Mouse (Mus musculus) ES-E14 (cell line): ENCODE data around the gene Wdr83os. TPM values are rescaled to one million over a fixed set of nuclear protein-coding genes. Genes with fewer than 3 reads are reported as not detected.

Source experiments
- DNase-seq: peaks from one replicate; pipeline ENCODE4 v3.0.0-alpha.2; 2013; ENCODE audit warnings: low read depth, low spot score
- H3K27ac ChIP-seq: 2 replicates; pipeline ENCODE4 v1.5.1; 2012; ENCODE audit warnings: low read depth, mild to moderate bottlenecking, low read length, moderate library complexity, mixed read lengths; ENCODE audit not compliant: poor library complexity, insufficient read depth, severe bottlenecking
- H3K36me3 ChIP-seq: 2 replicates; pipeline ENCODE4 v1.6.1; 2012; ENCODE audit warnings: mild to moderate bottlenecking, low read length, moderate library complexity, mixed read lengths; ENCODE audit not compliant: control insufficient read depth, poor library complexity, insufficient read depth, severe bottlenecking
- H3K4me1 ChIP-seq, 2 experiments: fragments of 150-350 bp in 1 of 2; sonication (generic) in 1 of 2; 2 replicates each; pipeline ENCODE4 v1.6.1; 2012; ENCODE audit warnings: low read length in 2 of 2, mild to moderate bottlenecking in 1 of 2, mixed read lengths in 1 of 2; ENCODE audit not compliant: control insufficient read depth in 2 of 2, insufficient read depth in 2 of 2, poor library complexity in 1 of 2
- H3K4me3 ChIP-seq, 2 experiments: fragments of 150-350 bp in 1 of 2; sonication (generic) in 1 of 2; 2 replicates each; pipeline ENCODE4 v1.5.1; 2012; ENCODE audit warnings: low read length in 2 of 2, low read depth in 1 of 2, mild to moderate bottlenecking in 1 of 2, mixed read lengths in 1 of 2; ENCODE audit not compliant: insufficient read depth in 1 of 2, poor library complexity in 1 of 2, severe bottlenecking in 1 of 2
- H3K9ac ChIP-seq: 2 replicates; pipeline ENCODE4 v1.6.1; 2012; ENCODE audit warnings: low read depth, mild to moderate bottlenecking, low read length, mixed read lengths; ENCODE audit not compliant: poor library complexity, insufficient read depth, severe bottlenecking
- H3K9me3 ChIP-seq: fragments of 150-350 bp; sonication (generic); 2 replicates; pipeline ENCODE4 v1.6.1; 2012; ENCODE audit warnings: low read depth, mild to moderate bottlenecking, low read length; ENCODE audit not compliant: control insufficient read depth, insufficient read depth
- CHD2 ChIP-seq: IDR thresholded peaks from 2 replicates; pipeline ENCODE4 v1.6.1; 2014; ENCODE audit warnings: mild to moderate bottlenecking, low read depth, low read length, inconsistent platforms
- HCFC1 ChIP-seq: IDR thresholded peaks from 2 replicates; pipeline ENCODE4 v1.6.1; 2012; ENCODE audit warnings: low read length, inconsistent platforms, borderline replicate concordance; ENCODE audit not compliant: insufficient read depth
- MAFK ChIP-seq: IDR thresholded peaks from 2 replicates; pipeline ENCODE4 v1.6.1; 2014; ENCODE audit warnings: mild to moderate bottlenecking, low read depth, low read length, inconsistent platforms; ENCODE audit not compliant: insufficient read depth
- ZC3H11A ChIP-seq: IDR thresholded peaks from 2 replicates; pipeline ENCODE4 v1.6.1; 2012; ENCODE audit warnings: low read depth, mild to moderate bottlenecking, inconsistent platforms, low read length, borderline replicate concordance
- ZNF384 ChIP-seq: IDR thresholded peaks from 2 replicates; pipeline ENCODE4 v1.6.1; 2012; ENCODE audit warnings: low read depth, low read length, inconsistent platforms
- in situ Hi-C, 2 experiments: fragments of 600-800 bp; cut with MboI; formaldehyde crosslinking; loops; one replicate each; pipeline ENCODE4 v1.15.1; 2025; ENCODE audit warnings: low sequenced_read_pairs in 2 of 2, inconsistent platforms in 1 of 2; ENCODE audit not compliant: unreplicated experiment in 2 of 2
- total RNA-seq: library from RNA; depleted of rRNA; stranded (reverse); fragments of 300-350 nt; gene quantifications from 2 replicates; pipeline ENCODE4 v1.2.3, GENCODE M21; 2012; rRNA removed

Wdr83os gene
- total RNA-seq, result 24.9 and 27.6 TPM in 2 replicates

DNA sequence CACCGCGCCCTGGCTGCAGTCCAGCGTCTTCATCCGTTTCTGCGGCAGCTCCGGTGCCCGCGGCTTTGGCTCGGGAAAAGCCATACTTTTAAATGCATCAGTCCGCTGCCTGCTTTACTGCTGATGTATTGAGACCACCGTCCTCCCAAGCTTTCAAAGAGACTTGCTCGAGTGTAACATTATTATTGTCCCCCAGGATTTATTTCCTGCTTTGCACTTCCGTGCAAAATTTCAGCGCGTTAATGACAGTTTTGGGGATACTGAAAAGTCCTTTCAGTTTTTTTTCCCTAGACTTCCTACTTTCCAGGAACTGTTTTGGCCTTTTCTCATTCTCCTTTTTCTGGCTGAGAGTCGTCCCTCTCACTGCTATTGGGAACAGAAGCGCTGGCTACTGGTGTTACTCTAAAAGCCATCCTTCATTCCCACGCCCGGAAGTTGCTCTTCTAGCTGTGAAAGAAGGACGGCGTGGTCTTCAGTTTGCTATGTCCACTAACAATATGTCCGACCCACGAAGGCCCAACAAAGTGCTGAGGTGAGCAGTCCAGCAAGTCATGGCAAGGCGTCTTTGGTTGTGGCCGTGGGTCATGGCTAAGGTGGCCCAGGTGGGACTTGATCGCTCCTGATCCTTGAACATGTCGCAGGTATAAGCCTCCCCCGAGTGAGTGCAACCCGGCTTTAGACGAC, at the start of gene Wdr83os:
TSS of gene Wdr83os (plus strand) at position 209 of the 684 bp plus-strand sequence.
- in situ Hi-C loops, result no loop called here
- DNase-seq, result peak; percentile 55

DNA sequence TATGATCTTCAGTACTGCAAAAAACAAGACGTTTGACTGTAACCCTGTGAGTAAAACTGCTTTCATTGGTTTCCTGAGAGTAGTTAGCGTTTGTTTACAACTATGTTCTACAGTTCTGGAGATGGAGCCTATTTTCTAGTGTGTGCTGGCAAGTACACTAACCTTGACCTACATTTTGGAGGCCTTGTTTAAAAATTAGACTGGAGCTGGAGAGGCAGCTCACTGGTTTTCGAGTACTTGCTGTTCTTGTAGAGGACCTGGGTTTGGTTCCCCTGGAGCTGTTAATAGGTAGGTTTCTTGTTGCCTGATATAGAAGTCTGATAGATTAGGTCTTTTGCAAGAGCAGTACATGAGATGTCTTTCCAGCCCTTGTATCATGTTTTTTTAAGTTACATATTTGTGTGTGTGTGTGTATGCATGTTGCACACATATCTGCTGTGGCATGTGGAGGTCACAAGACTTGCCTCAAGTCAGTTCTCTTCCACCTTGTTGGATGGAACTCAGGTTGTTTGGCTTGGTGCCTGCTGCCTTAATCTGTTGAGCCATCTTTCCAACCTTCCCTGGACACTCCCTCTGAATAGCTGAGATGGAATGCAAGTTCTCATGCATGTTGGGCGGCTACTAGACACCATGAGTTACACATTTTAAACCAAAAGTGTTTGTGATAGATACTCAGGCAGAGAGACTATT, 47.8 kb upstream of the Wdr83os start:
- peaks cover 27% of the 10 kb centered on the region for H3K36me3 ChIP-seq

More for the DNA sequence above, at the start of gene Wdr83os:
- Histone ChIP-seq H3K4me1 (peaks cover 2 to 11% of the 10 kb centered on the region in 2 experiments; a peak in 3 of 4 replicates), H3K4me3 (peak within 1 kb of the TSS; percentile 90 to 91), H3K27ac (no peak within 1 kb of the TSS; the same call in 1 of the 2 replicates), H3K9ac (peak within 1 kb of the TSS; percentile 88), H3K9me3 (no peaks in the 10 kb centered on the region), H3K36me3 (peaks cover 9% of the 10 kb centered on the region; the same call in 1 of the 2 replicates)
- TF ChIP-seq CHD2 (0 out of 2 replicates have a peak, but pooled peaks have one; percentile 23), HCFC1 (peak; percentile 79), MAFK (no peak), ZC3H11A (0 out of 2 replicates have a peak, but pooled peaks have one; percentile 4), ZNF384 (no peak)

DNA sequence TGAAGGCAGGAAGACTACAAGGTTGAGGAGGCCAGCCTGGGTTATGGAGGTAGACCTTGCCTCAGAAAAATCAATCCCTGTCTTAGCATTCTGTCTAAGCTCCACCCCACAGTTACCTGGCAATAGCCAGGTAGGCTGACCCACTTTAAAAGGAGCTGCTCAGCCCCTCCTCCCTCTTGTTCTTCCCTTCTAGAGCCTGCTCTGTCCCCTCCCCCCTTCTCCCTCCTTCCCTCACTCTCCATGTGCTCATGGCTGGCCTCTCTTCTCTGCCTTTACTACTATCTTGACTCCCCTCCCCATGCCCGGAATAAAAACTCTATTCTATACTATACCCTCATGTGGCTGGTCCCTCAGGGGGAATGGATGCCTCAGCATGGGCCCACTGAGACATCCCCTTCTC, 46.7 kb upstream of the Wdr83os start:
- Histone ChIP-seq H3K9me3 (no peaks in the 10 kb centered on the region), H3K4me3 (peak overlapping the region in 1 of 2 experiments; percentile 47; a peak in 1 of 4 replicates), H3K27ac (no peak overlapping the region; the same call in 1 of the 2 replicates), H3K36me3 (peaks cover 26% of the 10 kb centered on the region), H3K4me1 (peaks cover 0 to 9% of the 10 kb centered on the region in 2 experiments; a peak in 2 of 4 replicates), H3K9ac (peak overlapping the region; percentile 55; the same call in 1 of the 2 replicates)
- TF ChIP-seq ZNF384, result no peak
- TF ChIP-seq CHD2, result no peak
- no peak for TF ChIP-seq HCFC1
- TF ChIP-seq MAFK, result no peak
- no peak for TF ChIP-seq ZC3H11A
- no peak for DNase-seq
- in situ Hi-C loops, result no loop called here

More for the DNA sequence above, 47.8 kb upstream of the Wdr83os start:
- H3K9me3 ChIP-seq, result no peaks in the 10 kb centered on the region
- no peak overlapping the region for H3K4me3 ChIP-seq
- TF ChIP-seq HCFC1 (no peak), MAFK (no peak), ZNF384 (no peak)
- H3K27ac ChIP-seq, result no peak overlapping the region
- H3K4me1 ChIP-seq, result peaks cover 0 to 12% of the 10 kb centered on the region in 2 experiments; a peak in 3 of 4 replicates
- no peak for DNase-seq
- in situ Hi-C loops, result no loop called here
- no peak overlapping the region for H3K9ac ChIP-seq

DNA sequence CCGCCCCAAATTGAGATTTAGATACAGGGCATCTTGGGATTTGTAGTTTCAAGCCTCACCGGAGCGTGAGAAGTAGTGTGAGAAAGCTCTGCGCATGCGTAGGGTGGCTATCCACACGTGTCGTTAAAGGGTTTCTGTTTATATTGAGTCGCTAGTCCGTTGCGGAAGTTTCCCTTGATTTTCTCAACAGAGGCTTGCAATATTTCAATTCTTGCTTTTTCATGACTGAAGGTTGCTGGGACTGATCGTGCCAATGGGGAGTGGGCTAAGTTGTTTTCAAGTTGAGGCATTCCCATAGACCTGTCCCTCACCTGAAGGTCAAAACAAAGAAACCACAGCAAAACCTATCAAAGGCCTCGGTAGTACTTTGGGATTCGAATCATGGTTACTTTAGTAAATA, 45.8 kb upstream of the Wdr83os start:
- Histone ChIP-seq H3K9ac (peak overlapping the region; percentile 99; the same call in 1 of the 2 replicates), H3K4me3 (peak overlapping the region; percentile 77 to 96), H3K36me3 (peaks cover 17% of the 10 kb centered on the region), H3K9me3 (no peaks in the 10 kb centered on the region), H3K4me1 (peaks cover 0 to 4% of the 10 kb centered on the region in 2 experiments; a peak in 2 of 4 replicates), H3K27ac (no peak overlapping the region; the same call in 1 of the 2 replicates)
- TF ChIP-seq CHD2, result no peak
- no peak for TF ChIP-seq ZC3H11A
- TF ChIP-seq HCFC1, result peak; percentile 89
- in situ Hi-C loops, result no loop called here
- peak; percentile 87 for DNase-seq
